9 mouse cellular contexts compared by ENCODE assay signal in the genomic region with DNA sequence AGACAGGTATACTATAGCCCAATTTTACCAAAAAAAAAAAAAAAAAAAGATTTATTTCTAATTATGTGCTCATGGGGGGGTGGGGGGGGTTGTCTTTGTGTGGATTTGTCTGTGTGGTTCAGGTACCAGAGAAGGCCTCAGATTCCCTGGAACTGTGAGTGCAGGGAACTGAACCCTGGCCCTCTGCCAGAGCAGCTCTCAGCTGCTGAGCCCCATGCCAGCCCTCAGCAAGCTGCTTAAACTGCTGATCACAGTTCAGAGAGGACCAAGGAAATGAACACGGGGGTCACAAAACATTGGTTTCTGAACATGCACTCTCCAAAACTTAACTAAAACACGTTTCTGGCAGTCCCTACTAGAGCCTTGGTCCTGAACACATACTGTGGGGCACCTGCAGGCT. TPM values are rescaled to one million over a fixed set of nuclear protein-coding genes. Genes with fewer than 3 reads are reported as not detected.
A peak's percentile ranks its signal among the peaks of the same experiment; 100 is the strongest.
DNase-seq lines count a peak whose midpoint lies in the region; ATAC-seq lines count a peak whose summit lies in the region.
"Had no signal": no experiment of that assay in that cellular context is flagged by ENCODE, and none has a peak within 500 bp of the region (broad histone marks: within the 10 kb centered on the region; RNA-seq: fewer than 3 reads in every experiment).

No protein-coding gene starts in this region.

- no peak for ATAC-seq in hindbrain, embryonic 14.5 days (ENCODE audit: low FRiP score)
- no peak for ATAC-seq in intestine, embryonic 15.5 days

- peaks cover 66% of the 10 kb centered on the region for H3K36me3 ChIP-seq in hindbrain, embryonic 14.5 days (replicated peaks; ENCODE audit: control insufficient read depth, insufficient read depth)
- peaks cover 70% of the 10 kb centered on the region for H3K36me3 ChIP-seq in hindbrain, embryonic 10.5 days
- peaks cover 14% of the 10 kb centered on the region for H3K36me3 ChIP-seq in intestine, embryonic 15.5 days

- DNase-seq in hindbrain, embryonic 14.5 days (ENCODE audit: low spot score): peak; percentile 29
- DNase-seq in hindbrain, embryonic 10.5 days (ENCODE audit: low spot score): no peak
- DNase-seq in urinary bladder, postnatal 25 days (ENCODE audit: low spot score): peak; percentile 3
- no peak for DNase-seq in urinary bladder, adult 2 months (ENCODE audit: low spot score)
- peak; percentile 75 for DNase-seq in heart, postnatal 4 days
- DNase-seq in urinary bladder, postnatal 14 days (ENCODE audit: low spot score): no peak
- DNase-seq in urinary bladder, postnatal 4 days (ENCODE audit: low spot score in 2 of 2): no peak

- no peak overlapping the region for H3K4me2 ChIP-seq in hindbrain, embryonic 14.5 days (replicated peaks)
- no peak overlapping the region for H3K4me2 ChIP-seq in intestine, embryonic 15.5 days (replicated peaks)

- H3K27me3 ChIP-seq in hindbrain, embryonic 14.5 days (ENCODE audit: control insufficient read depth, insufficient read depth, low read length): no peaks in the 10 kb centered on the region
- no peaks in the 10 kb centered on the region for H3K27me3 ChIP-seq in hindbrain, embryonic 10.5 days (ENCODE audit: insufficient read depth, poor library complexity, severe bottlenecking)
- no peaks in the 10 kb centered on the region for H3K27me3 ChIP-seq in intestine, embryonic 15.5 days (replicated peaks)
- H3K27me3 ChIP-seq: CH12.LX had no signal

- H3K9me3 ChIP-seq in hindbrain, embryonic 14.5 days (ENCODE audit: control insufficient read depth, low read length): no peaks in the 10 kb centered on the region
- H3K9me3 ChIP-seq in hindbrain, embryonic 10.5 days: no peaks in the 10 kb centered on the region
- no peaks in the 10 kb centered on the region for H3K9me3 ChIP-seq in intestine, embryonic 15.5 days

- H3K27ac ChIP-seq in hindbrain, embryonic 14.5 days: no peak overlapping the region
- no peak overlapping the region for H3K27ac ChIP-seq in hindbrain, embryonic 10.5 days
- no peak overlapping the region for H3K27ac ChIP-seq in intestine, embryonic 15.5 days

- WGBS in hindbrain, embryonic 14.5 days: 74% methylated on average over 2 of the region's 2 CpGs
- 77% methylated on average over 2 of the region's 2 CpGs for WGBS in hindbrain, embryonic 10.5 days
- 74% methylated on average over 2 of the region's 2 CpGs for WGBS in intestine, embryonic 15.5 days

- no peak overlapping the region for H3K9ac ChIP-seq in hindbrain, embryonic 14.5 days
- H3K9ac ChIP-seq in intestine, embryonic 15.5 days: no peak overlapping the region

- H3K4me1 ChIP-seq in hindbrain, embryonic 14.5 days (replicated peaks; ENCODE audit: control insufficient read depth, insufficient read depth, low read length): no peaks in the 10 kb centered on the region
- no peaks in the 10 kb centered on the region for H3K4me1 ChIP-seq in hindbrain, embryonic 10.5 days (replicated peaks)
- no peaks in the 10 kb centered on the region for H3K4me1 ChIP-seq in intestine, embryonic 15.5 days (replicated peaks)

- H3K4me3 ChIP-seq in hindbrain, embryonic 14.5 days (replicated peaks; ENCODE audit: low read length): no peak overlapping the region
- H3K4me3 ChIP-seq in hindbrain, embryonic 10.5 days: no peak overlapping the region
- H3K4me3 ChIP-seq in intestine, embryonic 15.5 days (replicated peaks): no peak overlapping the region

RNA-seq across cellular contexts. Expression of a gene that starts 16.4 kb away (rescaled TPM):
- 49.8 and 50.4 TPM in 2 replicates for polyA plus RNA-seq in hindbrain, embryonic 14.5 days (2014; fragmentation: Nextera tagmentation; extraction: Ambion mirVana)
- polyA plus RNA-seq in hindbrain, embryonic 10.5 days (2016; fragmentation: Nextera tagmentation; extraction: Ambion mirVana): 35.8 and 37.6 TPM in 2 replicates
- polyA plus RNA-seq in urinary bladder, adult 2 months (2012; rRNA removed): 14.6 and 17.7 TPM in 2 replicates
- 10 to 100 TPM; 25.6 to 29.8 TPM for total RNA-seq in heart, postnatal 4 days (2021)
- 24.4 and 28.9 TPM in 2 replicates for polyA plus RNA-seq in intestine, embryonic 15.5 days (2015; fragmentation: Nextera tagmentation; extraction: Ambion mirVana)

RNA-seq across cellular contexts. Expression of a gene that starts 31.2 kb away (rescaled TPM):
- 0.67 and 0.74 TPM in 2 replicates for polyA plus RNA-seq in hindbrain, embryonic 14.5 days (2014; fragmentation: Nextera tagmentation; extraction: Ambion mirVana)
- polyA plus RNA-seq in hindbrain, embryonic 10.5 days (2016; fragmentation: Nextera tagmentation; extraction: Ambion mirVana): not detected in 2 replicates
- 0.51 and 1.1 TPM in 2 replicates for polyA plus RNA-seq in urinary bladder, adult 2 months (2012; rRNA removed)
- total RNA-seq in heart, postnatal 4 days (2021): under 1 TPM; 0.21 to 0.52 TPM
- 10.6 and 11.2 TPM in 2 replicates for polyA plus RNA-seq in intestine, embryonic 15.5 days (2015; fragmentation: Nextera tagmentation; extraction: Ambion mirVana)

RNA-seq across cellular contexts. Expression of a gene that starts 32.5 kb away (rescaled TPM):
- 105 and 110 TPM in 2 replicates for polyA plus RNA-seq in hindbrain, embryonic 14.5 days (2014; fragmentation: Nextera tagmentation; extraction: Ambion mirVana)
- polyA plus RNA-seq in hindbrain, embryonic 10.5 days (2016; fragmentation: Nextera tagmentation; extraction: Ambion mirVana): 149 and 152 TPM in 2 replicates
- polyA plus RNA-seq in urinary bladder, adult 2 months (2012; rRNA removed): 71.7 and 83.8 TPM in 2 replicates
- total RNA-seq in heart, postnatal 4 days (2021): 10 to 100 TPM; 51.9 to 58.1 TPM
- 98.0 and 99.7 TPM in 2 replicates for polyA plus RNA-seq in intestine, embryonic 15.5 days (2015; fragmentation: Nextera tagmentation; extraction: Ambion mirVana)

RNA-seq across cellular contexts. Expression of a gene that starts 46.2 kb away (rescaled TPM):
- polyA plus RNA-seq in hindbrain, embryonic 14.5 days (2014; fragmentation: Nextera tagmentation; extraction: Ambion mirVana): 1.2 and 2.0 TPM in 2 replicates
- 1.3 and 1.4 TPM in 2 replicates for polyA plus RNA-seq in hindbrain, embryonic 10.5 days (2016; fragmentation: Nextera tagmentation; extraction: Ambion mirVana)
- polyA plus RNA-seq in urinary bladder, adult 2 months (2012; rRNA removed): 0.13 and 0.15 TPM in 2 replicates
- not detected for total RNA-seq in heart, postnatal 4 days (2021)
- 0.38 and 0.40 TPM in 2 replicates for polyA plus RNA-seq in intestine, embryonic 15.5 days (2015; fragmentation: Nextera tagmentation; extraction: Ambion mirVana)

Comparison
In these comparisons a context has a peak if more than half of its experiments do, and no peak if none do; other contexts are left out.
1. DNase-seq: peak in hindbrain, embryonic 14.5 days (single experiment), urinary bladder, postnatal 25 days (single experiment) and heart, postnatal 4 days (single experiment); none in hindbrain, embryonic 10.5 days (single experiment), urinary bladder, adult 2 months (single experiment), urinary bladder, postnatal 14 days (single experiment) and urinary bladder, postnatal 4 days (0 of 2).